In genomic region chr17:5252436-5252835, GRCm38 (mm10) we compare ENCODE assay signal across 7 mouse cellular contexts.
DNase-seq lines count a peak whose midpoint lies in the region; TF ChIP-seq lines count a peak whose summit lies in the region.

No protein-coding gene starts in this region.

- peak; percentile 85 for TF ChIP-seq CTCF in gastrocnemius, adult 2 months (IDR thresholded peaks at IDR 0.05)
- TF ChIP-seq CTCF in layer of hippocampus, adult 2 months (conservative IDR thresholded peaks at IDR 0.05): peak; percentile 88

- H3K27ac ChIP-seq in gastrocnemius, adult 2 months: no peak overlapping the region
- H3K27ac ChIP-seq in layer of hippocampus, adult 2 months: peak overlapping the region; percentile 68

- intact Hi-C loops in gastrocnemius, adult 2 months (cut with DNase I): loop anchor here (5.0 kb wide), 2 partner anchors 65 to 145 kb away; no protein-coding TSS in a partner anchor

- peak; percentile 15 to 55 for DNase-seq in CD8-positive naive resting alpha-beta T cell, adult 2 months (ENCODE audit: low read depth in 2 of 2, low spot score in 2 of 2)
- peak; percentile 25 for DNase-seq in MEL-GATA-1-ER (ENCODE audit: extremely low read depth, low read depth)
- DNase-seq in cerebellum, adult 9-10 months: peak; percentile 84
- peak; percentile 78 for DNase-seq in gastrocnemius, adult 2 months
- DNase-seq in layer of hippocampus, adult 2 months (ENCODE audit: low spot score in 2 of 2): peak; percentile 64 to 80
- peak; percentile 83 for DNase-seq in lung, postnatal 10 days
- DNase-seq in spleen, adult 18-20 months: peak; percentile 46 to 76

- H3K4me3 ChIP-seq in gastrocnemius, adult 2 months: no peak overlapping the region
- no peak overlapping the region for H3K4me3 ChIP-seq in layer of hippocampus, adult 2 months

Comparison
In these comparisons a context has a peak if more than half of its experiments do, and no peak if none do; other contexts are left out.
1. DNase-seq: peak in every context shown above with its lines; median percentile 84 in cerebellum, adult 9-10 months; 83 in lung, postnatal 10 days; 78 in gastrocnemius, adult 2 months; 72 in layer of hippocampus, adult 2 months; 61 in spleen, adult 18-20 months; 35 in CD8-positive naive resting alpha-beta T cell, adult 2 months; 25 in MEL-GATA-1-ER.